Mouse (Mus musculus): ENCODE results near the gene Dapk1.

Dapk1 gene

DNA sequence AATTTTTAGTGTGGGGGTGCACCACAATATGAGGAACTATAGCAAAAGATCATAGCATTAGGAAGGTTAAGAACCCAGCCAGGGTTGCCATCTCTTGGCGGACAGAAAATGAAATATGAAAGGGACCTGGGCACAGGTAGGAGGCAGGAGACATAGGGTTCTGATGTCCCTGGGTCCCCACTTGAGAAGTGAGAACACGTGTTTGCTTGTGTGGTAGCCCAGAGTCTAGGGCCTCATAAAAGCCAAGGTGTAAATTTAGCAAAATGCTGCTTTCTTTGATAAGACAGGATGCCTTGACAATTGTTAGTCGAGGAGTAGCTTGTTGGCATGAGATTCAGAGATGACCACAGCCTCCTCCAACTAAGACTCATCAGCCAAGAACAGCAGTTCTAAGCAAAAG, 143.0 kb downstream of the Dapk1 start:
- in situ Hi-C loops (cut with MboI; ENCODE audit: low pct_unique_long_range_greater_than_20kb in 1 of 2, low sequenced_read_pairs in 2 of 2, unreplicated experiment in 1 of 2): loop anchor here (5.0 to 10.0 kb wide), 2 partner anchors 140 to 262 kb away; partner anchors contain the start of gene Dapk1 (in 1 of the 2)

DNA sequence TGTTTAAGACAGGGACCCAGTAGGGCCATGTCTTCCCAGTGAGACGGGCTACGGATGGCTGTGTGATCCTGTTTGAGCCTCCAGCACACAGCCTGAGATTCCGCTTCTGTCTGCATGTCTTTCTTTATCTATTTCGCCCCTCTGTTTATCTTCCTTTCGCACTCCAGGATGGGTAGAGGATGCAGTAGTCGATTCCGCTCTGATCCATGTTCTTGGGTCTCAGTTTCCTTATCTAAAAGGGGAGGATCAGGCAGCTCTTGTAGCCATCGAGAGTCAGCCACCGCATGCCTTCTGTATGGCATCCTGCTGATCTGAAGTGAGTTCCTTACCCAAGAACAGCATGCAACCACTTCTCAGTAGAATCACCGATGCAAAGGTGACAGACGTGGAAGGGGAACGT, 143.6 kb downstream of the Dapk1 start:
- in situ Hi-C loops (cut with MboI; ENCODE audit: low pct_unique_long_range_greater_than_20kb in 1 of 2, low sequenced_read_pairs in 2 of 2, unreplicated experiment in 1 of 2): loop anchor here (5.0 to 10.0 kb wide), 2 partner anchors 141 to 263 kb away; partner anchors contain the start of gene Dapk1 (in 1 of the 2)

DNA sequence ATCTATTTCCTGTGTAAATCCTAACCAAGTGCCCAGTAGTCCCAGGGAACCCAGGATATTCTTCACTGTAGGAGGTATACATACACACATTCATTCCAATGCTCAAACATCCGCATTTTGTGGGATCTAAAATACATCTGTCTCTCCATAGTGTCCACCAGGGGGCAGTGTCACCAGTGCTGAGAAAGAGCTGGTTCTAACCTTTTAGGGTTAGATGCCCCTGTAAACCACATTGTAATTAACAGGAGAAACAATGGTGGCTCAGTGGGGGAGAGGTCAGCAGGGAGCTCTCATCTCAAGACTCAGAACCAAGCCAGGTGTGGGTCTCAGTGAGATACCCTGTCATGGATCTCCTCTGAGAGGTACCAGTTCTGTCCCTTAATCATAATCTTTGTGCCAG, 144.5 kb downstream of the Dapk1 start:
- in situ Hi-C loops (cut with MboI; ENCODE audit: low pct_unique_long_range_greater_than_20kb in 1 of 2, low sequenced_read_pairs in 2 of 2, unreplicated experiment in 1 of 2): loop anchor here (5.0 to 10.0 kb wide), 2 partner anchors 141 to 264 kb away; partner anchors contain the start of gene Dapk1 (in 1 of the 2)

DNA sequence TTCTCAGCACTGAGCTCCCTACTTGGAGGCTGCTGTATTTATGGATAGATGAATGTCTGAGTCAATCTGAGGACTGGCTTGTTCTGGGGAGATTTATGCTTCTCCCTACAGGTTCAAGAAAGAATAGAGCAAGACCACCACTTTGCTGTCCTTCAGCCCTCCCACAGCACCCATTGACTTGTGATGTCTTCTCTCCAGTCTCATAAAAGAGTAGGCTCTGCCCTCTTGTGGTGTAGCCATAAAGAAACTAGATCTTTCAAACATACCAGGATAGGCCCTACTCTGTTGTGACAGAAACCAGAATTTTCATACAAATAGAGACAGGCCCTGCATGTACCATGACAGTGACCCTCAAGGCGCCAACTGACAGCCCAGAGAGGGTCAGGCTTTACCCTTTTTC, 145.5 kb downstream of the Dapk1 start:
- in situ Hi-C loops (cut with MboI; ENCODE audit: low pct_unique_long_range_greater_than_20kb in 1 of 2, low sequenced_read_pairs in 2 of 2, unreplicated experiment in 1 of 2): loop anchor here (5.0 to 10.0 kb wide), 2 partner anchors 142 to 265 kb away; partner anchors contain the start of gene Dapk1 (in 1 of the 2)

DNA sequence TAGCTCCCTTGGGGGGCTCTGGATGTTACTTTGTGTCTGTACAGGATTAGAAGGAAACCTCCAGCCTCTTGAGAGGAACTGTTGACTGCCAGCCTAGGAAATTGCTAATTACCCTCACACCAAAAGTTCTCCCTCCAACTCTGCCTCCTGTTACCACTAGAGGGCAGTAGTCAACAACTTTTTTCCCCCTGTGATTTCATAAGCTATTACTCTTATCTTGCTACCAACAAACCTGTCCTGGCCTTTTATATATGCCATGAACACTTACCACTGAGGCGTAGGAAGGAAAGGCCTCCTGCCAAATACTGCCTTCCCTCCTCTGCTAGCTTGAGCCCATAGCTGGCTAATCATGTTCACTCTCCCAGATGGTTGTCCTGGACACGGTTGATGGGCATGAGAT, 146.8 kb downstream of the Dapk1 start:
- in situ Hi-C loops (cut with MboI; ENCODE audit: low pct_unique_long_range_greater_than_20kb in 1 of 2, low sequenced_read_pairs in 2 of 2, unreplicated experiment in 1 of 2): loop anchor here (5.0 to 10.0 kb wide), 2 partner anchors 144 to 266 kb away; partner anchors contain the start of gene Dapk1 (in 1 of the 2)

DNA sequence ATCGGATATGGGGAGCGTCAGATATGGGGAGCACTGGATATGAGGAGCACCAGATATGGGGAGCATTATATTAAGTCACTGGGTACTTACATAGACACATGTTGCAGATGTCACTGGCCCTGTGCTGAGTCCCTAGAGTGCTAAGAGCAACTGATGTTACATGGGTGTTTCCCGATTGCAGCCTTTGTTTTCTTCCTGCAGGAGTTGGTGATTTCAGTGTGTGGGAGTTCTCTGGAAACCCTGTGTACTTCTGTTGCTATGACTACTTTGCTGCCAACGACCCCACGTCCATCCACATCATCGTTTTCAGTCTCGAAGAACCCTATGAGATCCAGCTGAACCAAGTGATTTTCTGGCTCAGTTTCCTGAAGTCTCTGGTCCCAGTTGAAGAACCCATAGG, 149.2 kb downstream of the Dapk1 start:
- in situ Hi-C loops (cut with MboI; ENCODE audit: low pct_unique_long_range_greater_than_20kb in 1 of 2, low sequenced_read_pairs in 2 of 2, unreplicated experiment in 1 of 2): no loop called here

DNA sequence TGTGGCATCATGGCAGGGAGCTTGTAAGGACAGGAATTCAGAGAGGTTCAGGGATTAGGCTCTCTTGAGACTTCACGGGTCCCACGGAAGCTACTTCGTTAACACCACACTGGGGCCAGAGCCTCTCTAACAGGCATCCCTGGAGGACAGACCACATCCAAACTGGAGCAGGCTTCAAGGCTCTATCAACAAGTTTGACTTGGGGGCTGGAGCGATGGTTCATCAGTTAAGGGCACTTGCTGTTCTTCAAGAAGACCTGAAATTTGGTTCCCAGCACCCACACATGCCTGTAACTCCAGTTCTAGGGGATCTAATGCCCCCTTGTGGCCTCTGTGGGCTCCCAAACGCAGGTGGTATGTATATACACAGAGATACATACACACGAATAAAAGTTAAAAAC, 151.5 kb downstream of the Dapk1 start:
- in situ Hi-C loops (cut with MboI; ENCODE audit: low pct_unique_long_range_greater_than_20kb in 1 of 2, low sequenced_read_pairs in 2 of 2, unreplicated experiment in 1 of 2): no loop called here

DNA sequence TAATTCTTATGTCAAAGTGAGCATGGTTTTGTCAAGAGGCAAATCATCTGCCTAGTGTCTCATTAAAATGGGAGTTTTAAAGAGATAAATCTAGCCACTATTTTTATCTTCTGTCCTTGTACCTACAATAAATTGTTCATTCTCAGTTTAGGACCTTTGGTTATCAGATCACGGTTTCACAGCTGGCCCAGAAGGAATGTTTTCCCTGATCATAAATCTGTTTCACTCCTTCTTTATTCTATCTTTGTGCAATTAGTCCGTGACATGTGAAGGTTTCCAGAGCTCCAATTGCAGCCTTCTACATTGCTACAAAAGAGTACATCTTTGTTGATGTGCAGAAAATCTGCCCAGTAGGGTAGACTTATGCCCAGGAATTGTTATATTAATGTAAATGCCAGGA, 153.5 kb downstream of the Dapk1 start:
- in situ Hi-C loops (cut with MboI; ENCODE audit: low pct_unique_long_range_greater_than_20kb in 1 of 2, low sequenced_read_pairs in 2 of 2, unreplicated experiment in 1 of 2): no loop called here

DNA sequence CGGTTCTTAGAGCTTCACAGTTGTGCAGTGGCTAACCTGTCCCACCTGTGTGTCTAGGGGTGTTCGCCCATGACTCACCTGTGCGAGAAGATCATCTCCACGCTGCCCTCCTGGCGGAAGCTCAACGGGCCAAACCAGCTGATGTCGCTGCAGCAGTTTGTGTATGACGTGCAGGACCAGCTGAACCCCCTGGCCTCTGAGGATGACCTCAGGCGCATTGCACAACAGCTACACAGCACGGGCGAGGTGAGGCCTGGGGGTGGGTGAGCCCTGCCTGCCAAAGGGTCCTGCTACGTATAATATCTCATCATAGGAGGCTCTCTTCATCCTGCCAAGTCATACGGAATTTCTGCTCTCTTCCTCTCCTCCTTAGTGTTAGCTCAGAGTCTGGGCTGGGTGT, 155.5 kb downstream of the Dapk1 start:
- in situ Hi-C loops (cut with MboI; ENCODE audit: low pct_unique_long_range_greater_than_20kb in 1 of 2, low sequenced_read_pairs in 2 of 2, unreplicated experiment in 1 of 2): no loop called here

DNA sequence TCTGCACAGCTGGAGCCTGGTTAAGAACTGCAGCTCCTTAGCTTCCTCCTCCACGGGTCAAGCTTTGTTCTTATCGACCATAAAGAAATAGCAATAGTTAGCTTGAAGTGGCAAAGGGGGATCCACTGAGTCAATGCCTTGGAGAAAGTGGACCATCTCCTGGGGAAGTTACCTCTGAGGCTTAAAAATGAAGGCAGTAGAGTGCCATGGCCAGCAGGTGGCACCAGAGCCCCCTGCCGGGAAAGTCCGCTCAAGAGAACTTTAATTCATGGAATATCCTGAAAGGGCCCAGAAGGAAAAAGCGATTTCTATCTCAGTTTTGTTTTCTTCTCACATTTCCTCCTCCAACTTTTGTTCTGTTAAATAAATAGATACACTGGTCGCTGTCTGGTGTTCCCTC, 157.4 kb downstream of the Dapk1 start:
- in situ Hi-C loops (cut with MboI; ENCODE audit: low pct_unique_long_range_greater_than_20kb in 1 of 2, low sequenced_read_pairs in 2 of 2, unreplicated experiment in 1 of 2): no loop called here

DNA sequence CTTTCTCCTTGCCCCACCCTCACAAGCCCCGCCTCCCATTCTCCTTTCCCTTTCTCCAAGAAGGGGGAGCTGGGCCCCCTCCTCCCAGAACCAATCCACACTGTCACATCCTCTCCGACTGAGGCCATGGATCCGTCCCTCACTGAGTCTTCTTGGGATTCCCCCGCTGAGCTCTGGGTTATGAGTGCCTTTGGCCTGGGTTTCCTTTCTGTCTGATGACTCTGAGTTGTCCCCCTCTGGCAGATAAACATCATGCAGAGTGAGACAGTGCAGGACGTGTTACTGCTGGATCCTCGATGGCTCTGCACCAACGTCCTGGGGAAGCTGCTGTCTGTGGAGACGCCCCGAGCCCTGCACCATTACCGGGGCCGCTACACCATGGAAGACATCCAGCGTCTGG, 158.6 kb downstream of the Dapk1 start:
- in situ Hi-C loops (cut with MboI; ENCODE audit: low pct_unique_long_range_greater_than_20kb in 1 of 2, low sequenced_read_pairs in 2 of 2, unreplicated experiment in 1 of 2): loop anchor here in 1 of 2 experiments (5.0 kb wide), 1 partner anchor 57 kb away; no protein-coding TSS in a partner anchor

DNA sequence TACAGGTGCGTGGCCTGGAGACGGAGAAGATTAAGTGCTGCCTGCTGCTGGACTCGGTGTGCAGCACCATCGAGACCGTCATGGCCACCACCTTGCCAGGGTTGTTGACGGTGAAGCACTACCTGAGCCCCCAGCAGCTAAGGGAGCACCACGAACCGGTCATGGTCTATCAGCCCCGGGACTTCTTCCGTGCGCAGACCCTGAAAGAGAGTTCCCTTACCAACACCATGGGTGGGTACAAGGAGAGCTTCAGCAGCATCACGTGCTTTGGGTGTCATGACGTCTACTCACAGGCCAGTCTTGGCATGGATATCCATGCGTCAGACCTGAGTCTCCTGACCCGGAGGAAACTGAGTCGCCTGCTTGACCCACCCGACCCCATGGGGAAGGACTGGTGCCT, 159.4 kb downstream of the Dapk1 start:
- in situ Hi-C loops (cut with MboI; ENCODE audit: low pct_unique_long_range_greater_than_20kb in 1 of 2, low sequenced_read_pairs in 2 of 2, unreplicated experiment in 1 of 2): loop anchor here in 1 of 2 experiments (5.0 kb wide), 1 partner anchor 56 kb away; no protein-coding TSS in a partner anchor

DNA sequence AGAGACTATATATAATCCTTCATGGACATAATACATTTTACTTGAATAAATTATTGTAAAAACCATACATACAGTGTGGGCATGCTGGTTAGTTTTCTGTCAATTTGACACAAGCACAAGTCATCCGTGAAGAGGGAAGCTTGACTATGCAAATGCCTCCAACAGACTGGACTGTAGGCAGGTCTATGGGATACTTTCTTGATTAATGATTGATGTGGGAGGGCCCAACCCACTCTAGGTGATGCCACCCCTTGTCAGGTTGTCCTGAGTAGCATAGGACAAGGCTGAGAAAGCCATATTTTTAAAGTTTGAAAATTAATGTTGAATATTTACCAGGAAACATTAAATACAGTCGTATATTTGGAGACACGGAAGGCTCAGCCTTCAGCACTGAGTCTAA, 178.8 kb downstream of the Dapk1 start:
- in situ Hi-C loops (cut with MboI; ENCODE audit: low pct_unique_long_range_greater_than_20kb in 1 of 2, low sequenced_read_pairs in 2 of 2, unreplicated experiment in 1 of 2): no loop called here

DNA sequence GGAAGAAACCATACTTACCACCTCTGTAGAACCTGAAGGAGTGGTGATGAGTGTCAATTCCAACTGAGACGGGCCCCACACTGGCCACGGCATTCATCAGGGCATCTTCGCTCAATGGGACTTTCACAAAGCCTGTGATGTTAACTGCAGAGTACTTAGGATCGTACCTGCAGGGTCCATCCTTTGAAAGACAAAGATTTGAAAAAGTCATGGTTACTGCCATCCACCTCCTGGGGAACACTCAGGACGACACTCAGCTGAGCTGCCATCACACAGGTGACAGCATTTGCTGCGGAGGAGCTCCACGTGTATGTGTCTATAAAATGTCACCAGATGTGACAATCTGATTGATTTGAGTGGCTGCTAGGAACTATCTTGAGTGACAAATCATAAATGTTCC, 181.6 kb downstream of the Dapk1 start:
- in situ Hi-C loops (cut with MboI; ENCODE audit: low pct_unique_long_range_greater_than_20kb in 1 of 2, low sequenced_read_pairs in 2 of 2, unreplicated experiment in 1 of 2): no loop called here

DNA sequence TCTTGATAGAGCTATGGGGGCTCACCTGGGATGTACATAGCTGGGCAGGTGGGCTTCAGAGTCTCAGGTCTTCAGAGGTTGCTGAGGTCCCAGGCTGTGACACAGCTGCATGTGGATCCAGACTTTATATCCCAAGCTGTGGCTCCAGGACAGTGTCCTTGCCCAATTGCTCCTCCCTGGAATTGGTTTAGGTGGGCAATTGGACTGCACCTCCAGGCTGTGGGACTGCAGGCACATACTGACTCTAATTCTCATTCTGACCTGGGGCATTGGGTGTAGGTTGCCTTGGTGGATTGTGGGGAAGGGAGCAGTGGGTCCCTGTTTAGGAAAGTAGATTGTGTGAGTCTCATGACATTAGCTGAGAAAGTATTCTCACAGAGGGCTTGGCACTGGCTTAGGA, 184.5 kb downstream of the Dapk1 start, which contains the start of gene BC051665:
Gene BC051665 (minus strand): TSS at position 101 of the 400 bp plus-strand sequence.
- in situ Hi-C loops (cut with MboI; ENCODE audit: low pct_unique_long_range_greater_than_20kb in 1 of 2, low sequenced_read_pairs in 2 of 2, unreplicated experiment in 1 of 2): no loop called here

DNA sequence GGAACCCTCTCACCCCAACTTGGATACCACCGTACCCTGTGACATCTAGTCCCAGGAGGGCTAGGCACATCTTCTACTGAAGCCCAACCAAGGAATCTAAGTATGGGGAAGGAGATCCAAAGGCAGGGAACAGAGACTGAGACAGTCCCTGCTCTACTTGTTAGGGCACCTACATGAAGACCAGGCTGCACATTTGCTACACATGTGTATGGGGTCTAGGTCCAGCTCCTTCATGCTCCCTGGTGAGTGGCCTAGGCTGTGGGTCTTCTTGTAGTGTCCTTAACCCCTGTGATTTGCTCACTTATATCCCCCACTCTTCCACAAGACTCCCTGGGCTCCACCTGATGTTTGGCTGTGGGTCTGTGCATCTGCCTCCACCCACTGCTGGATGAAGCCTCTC, 187.7 kb downstream of the Dapk1 start:
- in situ Hi-C loops (cut with MboI; ENCODE audit: low pct_unique_long_range_greater_than_20kb in 1 of 2, low sequenced_read_pairs in 2 of 2, unreplicated experiment in 1 of 2): no loop called here

DNA sequence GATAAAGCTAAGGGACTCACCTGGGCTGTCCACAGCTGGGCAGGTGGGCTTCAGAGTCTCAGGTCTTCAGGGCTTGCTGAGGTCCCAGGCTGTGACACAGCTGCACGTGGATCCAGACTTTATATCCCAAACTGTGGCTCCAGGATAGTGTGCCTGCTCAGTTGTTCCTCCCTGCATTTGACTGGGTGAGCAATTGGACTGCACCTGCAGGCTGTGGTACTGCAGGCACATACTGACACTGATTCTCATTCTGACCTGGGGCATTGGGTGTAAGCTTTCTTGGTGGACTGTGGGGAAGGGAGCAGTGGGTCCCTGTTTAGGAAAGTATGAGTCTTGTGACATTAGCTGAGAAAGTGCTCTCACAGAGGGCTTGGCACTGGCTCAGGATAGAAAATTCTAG, 201.0 kb downstream of the Dapk1 start, which contains the start of gene Ctsll3:
Gene Ctsll3 (minus strand): TSS at position 101 of the 400 bp plus-strand sequence.
- in situ Hi-C loops (cut with MboI; ENCODE audit: low pct_unique_long_range_greater_than_20kb in 1 of 2, low sequenced_read_pairs in 2 of 2, unreplicated experiment in 1 of 2): no loop called here

DNA sequence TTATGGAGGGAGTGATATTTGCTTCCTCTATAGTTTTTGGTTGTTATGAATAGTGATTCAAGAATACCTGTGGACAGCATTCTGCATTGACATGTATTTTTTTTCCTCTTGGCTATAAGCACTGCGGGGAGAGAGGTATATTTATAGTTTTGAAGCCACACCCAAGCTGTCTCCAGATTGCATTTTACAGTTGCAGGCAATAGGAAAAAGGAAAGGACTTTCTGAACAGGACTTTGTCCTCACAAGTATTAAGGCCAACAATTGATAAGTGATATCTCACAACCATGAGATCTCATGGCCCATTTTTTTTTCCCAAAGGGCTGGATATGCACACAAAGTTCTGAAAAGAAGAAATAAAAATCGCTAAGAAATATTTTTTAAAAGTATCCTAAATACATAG, 207.9 kb downstream of the Dapk1 start:
- in situ Hi-C loops (cut with MboI; ENCODE audit: low pct_unique_long_range_greater_than_20kb in 1 of 2, low sequenced_read_pairs in 2 of 2, unreplicated experiment in 1 of 2): no loop called here

DNA sequence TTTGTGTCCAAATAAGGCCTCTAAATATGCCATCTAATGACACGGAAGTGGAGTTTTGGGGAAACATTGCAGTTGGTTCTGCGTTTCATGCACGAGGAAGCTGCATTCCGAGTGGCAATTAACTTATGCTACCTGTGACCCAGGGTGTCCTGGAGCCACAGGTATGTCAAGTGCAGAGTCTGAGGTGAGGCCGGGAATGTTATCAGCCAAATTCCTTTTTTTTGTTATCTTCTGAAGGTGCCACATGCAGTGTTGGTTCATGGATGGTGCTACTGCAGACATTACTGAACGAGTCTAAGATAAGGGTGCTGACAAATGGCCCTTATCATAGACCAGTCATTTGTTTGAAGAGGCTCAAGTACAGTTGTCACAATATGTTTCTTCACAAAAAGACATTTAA, 211.0 kb downstream of the Dapk1 start:
- in situ Hi-C loops (cut with MboI; ENCODE audit: low pct_unique_long_range_greater_than_20kb in 1 of 2, low sequenced_read_pairs in 2 of 2, unreplicated experiment in 1 of 2): no loop called here

Measured in mouse embryonic stem cell (cell line).